Mouse (Mus musculus) myocyte (in vitro differentiated cells): ENCODE data around the gene Dkk3.

Experiments used
- CEBPB ChIP-seq: IDR thresholded peaks from 2 replicates; pipeline ENCODE4 v1.6.1; 2011; ENCODE audit warnings: mild to moderate bottlenecking, moderate library complexity; ENCODE audit not compliant: poor library complexity, insufficient read depth, severe bottlenecking
- E2F4 ChIP-seq: IDR thresholded peaks from one replicate; pipeline ENCODE4 v1.6.1; 2011; ENCODE audit warnings: mild to moderate bottlenecking, control low read depth, moderate library complexity; ENCODE audit not compliant: insufficient read depth
- MAX ChIP-seq: IDR thresholded peaks from one replicate; pipeline ENCODE4 v1.6.1; 2011; ENCODE audit warnings: low read depth, mild to moderate bottlenecking, control low read depth
- MYOD1 ChIP-seq, 3 experiments: IDR thresholded peaks; one replicate each; pipeline ENCODE4 v1.6.1; 2011; ENCODE audit warnings: control low read depth in 2 of 3, low read depth in 2 of 3, mild to moderate bottlenecking in 2 of 3, moderate library complexity in 1 of 3; ENCODE audit not compliant: insufficient read length in 2 of 3, control insufficient read depth in 1 of 3
- MYOG ChIP-seq, 3 experiments: IDR thresholded peaks; one replicate each; pipeline ENCODE4 v1.6.1; 2011; ENCODE audit warnings: control low read depth in 2 of 3, low read depth in 2 of 3, mild to moderate bottlenecking in 2 of 3; ENCODE audit not compliant: insufficient read length in 2 of 3, control insufficient read depth in 1 of 3, insufficient read depth in 1 of 3
- POLR2A ChIP-seq: IDR thresholded peaks from one replicate; pipeline ENCODE4 v1.6.1; 2011; ENCODE audit warnings: low read depth, mild to moderate bottlenecking, control low read depth, moderate library complexity; ENCODE audit not compliant: insufficient read length
- POLR2AphosphoS2 ChIP-seq: IDR thresholded peaks from one replicate; pipeline ENCODE4 v1.6.1; 2011; ENCODE audit warnings: low read depth, control low read depth; ENCODE audit not compliant: insufficient read length
- TCF12 ChIP-seq: IDR thresholded peaks from one replicate; pipeline ENCODE4 v1.6.1; 2011; ENCODE audit warnings: mild to moderate bottlenecking, control low read depth; ENCODE audit not compliant: poor library complexity, insufficient read depth, severe bottlenecking
- TCF3 ChIP-seq: IDR thresholded peaks from one replicate; pipeline ENCODE4 v1.6.1; 2011; ENCODE audit warnings: low read depth, control low read depth; ENCODE audit not compliant: insufficient read length
- USF1 ChIP-seq: IDR thresholded peaks from one replicate; pipeline ENCODE4 v1.6.1; 2011; ENCODE audit warnings: low read depth, mild to moderate bottlenecking, control low read depth, moderate library complexity

- no peak for TF ChIP-seq TCF12
- no peak for TF ChIP-seq POLR2A
- TF ChIP-seq CEBPB, result no peak
- TF ChIP-seq E2F4, result no peak
- no peak for TF ChIP-seq POLR2AphosphoS2
- TF ChIP-seq MYOG (IDR thresholded peaks at IDR 0.05; ENCODE audit: control insufficient read depth in 1 of 3, insufficient read depth in 1 of 3, insufficient read length in 2 of 3, low read depth in 2 of 3), result no peak
- no peak for TF ChIP-seq TCF3
- no peak for TF ChIP-seq MAX
- no peak for TF ChIP-seq USF1
- no peak for TF ChIP-seq MYOD1 (IDR thresholded peaks at IDR 0.05; ENCODE audit: control insufficient read depth in 1 of 3, insufficient read length in 2 of 3, low read depth in 2 of 3)
These were observed 14.9 kb downstream of the Dkk3 start for GRCm38 (mm10) chr7:112143978-112144377.
